Mouse (Mus musculus) megakaryocyte, embryonic 14.5 days (primary cell): ENCODE data around the gene Prkd1. TPM values are rescaled to one million over a fixed set of nuclear protein-coding genes. Genes with fewer than 3 reads are reported as not detected.

ENCODE experiments used
- H3K27me3 ChIP-seq: replicated peaks from 2 replicates; pipeline ENCODE3; 2012; ENCODE audit warnings: inconsistent platforms
- H3K36me3 ChIP-seq: replicated peaks from 2 replicates; pipeline ENCODE3; 2012; ENCODE audit warnings: low read length, inconsistent platforms, mixed read lengths
- H3K4me1 ChIP-seq: 2 replicates; pipeline ENCODE4 v1.6.1; 2012; ENCODE audit warnings: inconsistent platforms
- H3K4me3 ChIP-seq: replicated peaks from 2 replicates; pipeline ENCODE3; 2012; ENCODE audit warnings: moderate library complexity, mild to moderate bottlenecking, inconsistent platforms
- H3K9me3 ChIP-seq: 2 replicates; pipeline ENCODE4 v1.6.1; 2012; ENCODE audit warnings: inconsistent platforms
- FLI1 ChIP-seq: IDR thresholded peaks from 2 replicates; pipeline ENCODE4 v1.6.1; 2012; ENCODE audit warnings: low read length, inconsistent platforms, mixed read lengths
- GATA1 ChIP-seq: IDR thresholded peaks from 3 replicates; pipeline ENCODE4 v1.6.1; 2012; ENCODE audit warnings: mixed read lengths, low read length, inconsistent platforms, borderline replicate concordance
- polyA plus RNA-seq: library from polyadenylated mRNA; stranded (reverse); fragments of >175 nt; gene quantifications from 2 replicates; pipeline ENCODE4 v1.2.3, GENCODE M21; 2012; ENCODE audit warnings: low replicate concordance; ENCODE audit not compliant: insufficient read depth

Gene Prkd1
- polyA plus RNA-seq, 1 experiment = not detected

GRCm38 (mm10) chr12:50614341-50614740 lies 34.6 kb downstream of the Prkd1 start:
- Histone ChIP-seq H3K36me3 (no peaks in the 10 kb centered on the region), H3K27me3 (no peaks in the 10 kb centered on the region), H3K4me1 (no peaks in the 10 kb centered on the region), H3K4me3 (no peak overlapping the region), H3K9me3 (no peaks in the 10 kb centered on the region)
- TF ChIP-seq FLI1 = no peak
- TF ChIP-seq GATA1 = no peak

DNA sequence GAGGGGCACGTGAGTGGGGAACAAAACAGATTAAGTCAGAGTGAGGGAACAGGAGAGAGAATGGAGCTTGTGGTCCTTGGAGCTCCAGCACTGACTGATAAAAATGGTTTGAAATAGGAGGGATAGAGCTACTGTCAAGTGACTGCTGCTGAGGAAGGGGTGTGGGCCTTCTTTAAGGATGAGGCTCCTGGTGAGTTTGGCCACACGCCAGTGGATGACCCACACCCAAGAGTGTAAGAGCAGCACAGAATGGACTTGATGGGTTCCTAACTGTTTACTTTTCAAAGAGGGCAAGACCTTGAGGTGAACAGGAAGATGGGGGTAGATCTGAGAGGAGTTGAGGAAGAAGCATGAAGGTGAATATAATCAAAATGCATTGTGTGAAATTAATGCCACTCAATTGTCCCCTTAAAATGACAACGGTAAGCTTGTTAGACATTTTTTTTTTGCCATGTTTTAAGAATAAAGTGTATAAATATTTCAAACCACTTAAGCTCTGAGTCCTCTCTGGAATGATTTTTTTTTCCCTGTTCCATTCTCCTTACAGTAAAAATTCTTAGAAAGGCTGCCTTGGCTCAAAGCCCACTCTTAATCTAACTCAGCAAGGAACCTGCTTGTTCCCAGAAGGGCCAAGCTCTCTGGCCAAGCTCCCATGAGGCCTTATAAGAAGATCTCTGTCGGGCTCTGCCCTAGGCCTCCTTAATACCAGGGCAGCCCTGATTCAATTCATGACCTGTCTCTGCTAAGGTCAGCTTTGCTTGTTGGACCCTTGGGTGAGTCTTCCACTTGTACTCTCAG lies 42.0 kb downstream of the Prkd1 start:
- TF ChIP-seq GATA1 (no peak), FLI1 (no peak)
- H3K9me3 ChIP-seq = peaks cover 3% of the 10 kb centered on the region; the same call in 1 of the 2 replicates

GRCm38 (mm10) chr12:50599370-50599769 lies 49.5 kb downstream of the Prkd1 start:
- Histone ChIP-seq H3K36me3 (no peaks in the 10 kb centered on the region), H3K27me3 (no peaks in the 10 kb centered on the region), H3K4me1 (no peaks in the 10 kb centered on the region), H3K4me3 (no peak overlapping the region), H3K9me3 (no peaks in the 10 kb centered on the region)
- TF ChIP-seq GATA1 (no peak), FLI1 (no peak)

More for the DNA sequence above, 42.0 kb downstream of the Prkd1 start:
- H3K4me3 ChIP-seq = no peak overlapping the region
- H3K27me3 ChIP-seq = no peaks in the 10 kb centered on the region
- H3K4me1 ChIP-seq = no peaks in the 10 kb centered on the region
- H3K36me3 ChIP-seq = no peaks in the 10 kb centered on the region

DNA sequence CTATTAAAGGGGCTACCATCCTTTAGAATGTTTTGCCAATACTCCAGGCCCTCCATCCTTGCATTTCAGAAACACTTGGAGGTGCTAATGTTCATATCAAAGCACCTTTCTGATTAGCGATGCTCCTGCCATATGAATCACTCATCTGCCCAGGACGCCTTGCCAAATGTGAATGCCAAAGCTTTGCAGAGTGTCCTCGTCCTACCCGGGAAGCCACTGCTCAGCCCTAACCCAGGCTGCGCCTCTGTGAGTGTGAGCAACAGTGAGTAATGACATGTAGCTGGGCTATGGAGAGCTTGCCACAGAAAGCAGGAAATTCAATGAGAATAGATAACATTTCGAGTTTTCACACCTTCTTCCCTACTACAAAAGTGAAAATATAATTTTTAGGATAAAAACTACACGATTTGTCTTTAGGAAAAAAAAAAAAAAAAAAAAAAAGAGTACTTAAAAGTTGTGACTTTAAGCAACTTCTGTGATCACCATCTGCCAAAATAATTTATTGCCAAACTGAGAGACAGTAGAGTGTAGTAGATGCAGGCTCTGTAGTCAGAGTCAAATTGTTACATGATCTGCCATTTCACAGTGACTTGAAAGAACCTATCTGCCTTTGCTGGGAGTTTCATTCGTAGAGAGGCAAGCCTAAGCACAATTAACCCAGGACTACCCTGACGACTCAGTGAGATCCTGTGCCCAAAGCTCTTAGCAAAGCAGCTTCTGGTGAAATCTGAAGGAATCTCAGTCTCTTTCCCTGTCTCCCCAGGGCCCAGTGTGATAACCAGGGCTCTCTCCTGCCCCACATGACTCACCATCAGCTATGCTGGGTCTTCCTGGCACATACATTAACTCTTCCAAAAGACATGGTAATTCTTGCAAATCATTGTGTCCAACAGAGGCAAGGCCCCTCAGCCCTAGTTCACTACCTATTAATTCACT lies 50.6 kb downstream of the Prkd1 start:
- Histone ChIP-seq H3K4me3 (no peak overlapping the region), H3K36me3 (no peaks in the 10 kb centered on the region), H3K27me3 (no peaks in the 10 kb centered on the region), H3K4me1 (no peaks in the 10 kb centered on the region), H3K9me3 (no peaks in the 10 kb centered on the region)
- no peak for TF ChIP-seq GATA1
- TF ChIP-seq FLI1 = no peak

- no peak overlapping the region for H3K4me3 ChIP-seq
- no peaks in the 10 kb centered on the region for H3K36me3 ChIP-seq
- H3K27me3 ChIP-seq = no peaks in the 10 kb centered on the region
- TF ChIP-seq FLI1 = no peak
- no peak for TF ChIP-seq GATA1
- H3K9me3 ChIP-seq = no peaks in the 10 kb centered on the region
- no peaks in the 10 kb centered on the region for H3K4me1 ChIP-seq
Observed at GRCm38 (mm10) chr12:50597467-50597866, 51.4 kb downstream of the Prkd1 start.

DNA sequence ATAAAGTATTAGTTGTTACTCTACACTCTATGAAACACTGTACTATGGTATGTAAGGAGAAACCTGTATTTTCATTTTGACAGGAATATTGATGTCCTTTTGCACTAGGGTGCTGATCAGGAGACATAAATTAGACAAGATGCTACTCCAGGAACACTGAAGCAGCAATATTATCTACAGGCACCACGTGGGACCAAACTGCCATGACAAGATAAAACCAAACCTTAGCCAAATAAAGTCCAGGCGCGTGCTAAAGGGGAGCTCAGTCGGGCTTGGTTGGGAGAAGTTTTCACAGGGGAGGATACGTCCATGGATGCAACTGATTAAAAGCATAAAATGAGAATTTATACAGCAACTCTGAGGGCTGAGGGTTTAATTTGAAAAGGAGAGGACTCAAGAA lies 53.1 kb downstream of the Prkd1 start:
- Histone ChIP-seq H3K36me3 (no peaks in the 10 kb centered on the region), H3K4me3 (no peak overlapping the region), H3K4me1 (no peaks in the 10 kb centered on the region), H3K9me3 (peaks cover 3% of the 10 kb centered on the region; the same call in 1 of the 2 replicates), H3K27me3 (no peaks in the 10 kb centered on the region)
- TF ChIP-seq FLI1 = no peak
- TF ChIP-seq GATA1 = no peak

- H3K27me3 ChIP-seq = no peaks in the 10 kb centered on the region
- no peak overlapping the region for H3K4me3 ChIP-seq
- no peaks in the 10 kb centered on the region for H3K4me1 ChIP-seq
- TF ChIP-seq GATA1 = no peak
- no peak for TF ChIP-seq FLI1
- no peaks in the 10 kb centered on the region for H3K36me3 ChIP-seq
- H3K9me3 ChIP-seq = peaks cover 3% of the 10 kb centered on the region; the same call in 1 of the 2 replicates
Observed at GRCm38 (mm10) chr12:50594506-50594905, 54.4 kb downstream of the Prkd1 start.

DNA sequence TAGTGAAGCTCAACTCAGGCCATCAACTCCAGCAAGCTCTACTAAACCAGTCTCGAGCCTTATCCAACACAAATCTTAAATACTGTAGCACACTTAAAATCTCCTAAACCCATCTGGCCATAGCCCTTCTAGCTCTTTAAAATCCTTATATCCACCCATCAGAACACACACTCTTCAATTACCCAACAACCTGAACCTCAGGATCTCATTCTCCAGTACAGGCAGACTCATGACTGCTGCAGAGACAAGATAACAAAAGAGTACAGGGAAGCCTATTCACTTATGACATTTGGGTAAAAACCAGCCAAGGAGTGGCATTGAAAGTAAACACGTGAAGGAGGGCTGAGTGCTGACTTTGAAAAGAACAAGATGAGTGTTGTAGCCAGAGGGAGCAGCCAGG lies 55.4 kb downstream of the Prkd1 start:
- Histone ChIP-seq H3K4me1 (no peaks in the 10 kb centered on the region), H3K27me3 (no peaks in the 10 kb centered on the region), H3K4me3 (no peak overlapping the region), H3K9me3 (peaks cover 3% of the 10 kb centered on the region; the same call in 1 of the 2 replicates), H3K36me3 (no peaks in the 10 kb centered on the region)
- TF ChIP-seq GATA1 (no peak), FLI1 (no peak)

DNA sequence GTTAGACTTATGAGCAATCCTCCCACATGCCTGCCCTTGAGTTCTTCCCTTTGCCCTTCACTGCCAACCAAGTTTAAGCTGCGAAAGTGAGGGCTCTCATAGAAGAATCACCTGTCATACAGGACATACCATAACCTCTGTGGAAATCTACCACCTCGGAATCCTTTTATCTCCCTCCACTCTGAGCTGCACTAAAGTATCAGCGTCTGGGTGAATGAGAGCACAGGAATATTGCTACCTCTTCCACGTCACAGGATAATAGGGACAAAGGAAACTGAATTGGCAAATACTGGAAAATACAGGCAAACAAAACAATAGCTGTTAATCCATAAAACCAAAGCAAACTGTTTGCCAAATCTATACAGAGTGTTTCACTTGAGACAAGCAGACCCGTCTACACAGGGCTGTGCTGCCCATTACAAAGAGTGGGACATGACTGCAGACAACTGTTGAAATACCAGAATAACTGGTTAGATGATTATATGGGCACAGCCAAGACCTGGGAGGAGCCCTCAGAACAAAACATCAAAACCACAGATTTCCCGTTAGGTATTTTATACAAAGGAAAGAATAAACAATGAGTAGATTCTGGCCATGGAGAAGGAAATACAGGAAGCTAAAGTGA lies 60.6 kb downstream of the Prkd1 start:
- no peak for TF ChIP-seq FLI1
- TF ChIP-seq GATA1 = no peak
- Histone ChIP-seq H3K4me3 (no peak overlapping the region), H3K4me1 (no peaks in the 10 kb centered on the region), H3K27me3 (no peaks in the 10 kb centered on the region), H3K36me3 (no peaks in the 10 kb centered on the region), H3K9me3 (peaks cover 3% of the 10 kb centered on the region; the same call in 1 of the 2 replicates)
